Mouse (Mus musculus) erythroblast, embryonic 14.5 days (primary cell): ENCODE measurements around the gene Kcnj9.

Source experiments
- GATA1 ChIP-seq: IDR thresholded peaks from 2 replicates; pipeline ENCODE4 v1.6.1; 2012; ENCODE audit warnings: low read length, inconsistent platforms, mixed read lengths
- TAL1 ChIP-seq: IDR thresholded peaks from 3 replicates; pipeline ENCODE4 v1.6.1; 2012; ENCODE audit warnings: low read length, inconsistent platforms, mixed read lengths

- no peak for TF ChIP-seq TAL1
- no peak for TF ChIP-seq GATA1
Measured at GRCm38 (mm10) chr1:172293449-172293848, 35.7 kb downstream of the Kcnj9 start.
